Mouse (Mus musculus) v-Abl transformed pro-B cells (cell line): ENCODE results near the gene Zfp607b.

ENCODE experiments used
- in situ Hi-C, 2 experiments: fragments of 400-800 bp; cut with MboI; formaldehyde crosslinking; loops; one replicate each; pipeline ENCODE4 v1.15.1; 2025; ENCODE audit not compliant: unreplicated experiment in 2 of 2

Gene Zfp607b

DNA sequence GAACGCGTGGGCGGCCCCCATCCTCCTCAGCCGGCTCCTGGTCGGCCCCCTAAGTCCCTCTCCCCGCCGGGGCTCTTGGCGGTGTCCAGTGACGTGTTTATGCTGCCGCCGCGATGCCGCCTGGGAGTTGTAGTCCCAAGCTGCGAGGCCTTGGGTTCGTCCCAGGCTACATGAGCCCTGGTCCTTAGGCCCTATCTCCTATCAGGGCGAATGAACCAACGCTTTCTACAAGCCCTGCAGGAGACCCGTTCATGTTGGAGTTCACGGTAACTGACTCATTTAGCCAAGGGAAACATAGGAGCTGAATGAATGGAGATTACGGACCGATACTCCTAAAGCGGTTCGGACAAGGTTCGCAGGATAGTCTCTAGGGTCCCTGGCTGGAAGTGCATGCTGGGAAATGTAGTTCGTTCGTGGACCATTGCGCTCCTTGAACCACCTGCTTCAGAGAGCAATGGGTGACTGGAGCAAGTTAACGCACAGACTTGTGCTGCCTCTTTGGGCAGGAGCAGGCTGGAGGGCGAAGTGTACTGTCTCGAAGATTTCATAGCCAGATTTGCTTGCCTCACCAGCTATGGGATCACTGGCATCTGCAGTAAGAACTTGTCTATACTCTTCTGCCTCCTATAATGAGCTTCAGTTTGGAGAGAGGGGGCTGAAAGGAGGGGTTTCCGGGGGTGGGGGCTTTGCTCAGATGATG, 14.5 kb upstream of the Zfp607b start, which contains the start of gene Map3k10:
Map3k10 (minus strand) TSS at position 77 of the 700 bp plus-strand sequence.
- in situ Hi-C loops = loop anchor here (10.0 to 25.0 kb wide), 4 partner anchors 170 to 1920 kb away; partner anchors contain the start of genes Dll3 (in 1 of the 2), Hnrnpul1 (in 1 of the 2), Timm50 (in 1 of the 2) and Zfp974 (in 1 of the 2)

DNA sequence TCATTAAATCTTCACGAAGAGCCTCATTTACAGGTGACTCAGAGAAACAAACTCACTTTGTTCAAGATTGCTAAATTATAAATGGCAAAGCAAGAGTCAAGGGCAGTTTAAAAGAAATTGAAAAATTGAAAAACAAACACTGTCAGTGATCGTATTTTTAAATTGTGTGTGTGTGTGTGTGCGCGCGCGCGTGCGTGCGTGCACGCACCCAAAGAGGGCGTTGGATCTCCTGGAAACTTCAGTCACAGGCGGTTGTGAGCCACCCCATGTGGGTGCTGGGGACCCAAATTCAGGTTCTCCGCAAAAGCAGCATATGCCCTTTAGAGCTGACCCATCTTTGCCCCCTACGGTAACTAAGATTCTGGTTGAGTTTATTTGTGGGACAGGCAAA, 13.9 kb upstream of the Zfp607b start:
- in situ Hi-C loops = loop anchor here (10.0 to 25.0 kb wide), 3 partner anchors 170 to 1920 kb away; partner anchors contain the start of genes Hnrnpul1 (in 1 of the 2) and Zfp974 (in 1 of the 2)

DNA sequence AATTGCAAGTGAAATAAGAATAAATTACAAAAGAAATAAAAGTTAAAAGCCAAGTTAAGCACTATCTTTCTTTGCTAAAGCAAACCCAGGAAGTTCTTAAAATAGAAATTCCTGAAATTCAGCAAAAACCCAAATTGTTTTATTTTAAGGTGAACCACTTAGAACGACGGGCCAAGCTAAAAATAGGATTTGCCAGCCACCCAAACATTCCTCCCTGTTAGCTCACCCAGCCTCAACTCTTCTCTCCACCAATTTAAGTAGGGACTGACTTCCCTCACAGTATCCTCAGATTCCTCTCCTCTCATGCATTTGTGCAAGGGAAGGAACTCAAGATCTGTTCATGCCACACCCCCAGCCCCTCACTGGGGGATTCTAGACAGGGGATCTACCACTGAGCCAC, 5.9 kb upstream of the Zfp607b start:
- in situ Hi-C loops = loop anchor here (5.0 to 25.0 kb wide), 3 partner anchors 254 to 622 kb away; partner anchors contain the start of genes Ltbp4 (in 2 of the 2), Dll3 (in 1 of the 2) and Zfp974 (in 1 of the 2)

DNA sequence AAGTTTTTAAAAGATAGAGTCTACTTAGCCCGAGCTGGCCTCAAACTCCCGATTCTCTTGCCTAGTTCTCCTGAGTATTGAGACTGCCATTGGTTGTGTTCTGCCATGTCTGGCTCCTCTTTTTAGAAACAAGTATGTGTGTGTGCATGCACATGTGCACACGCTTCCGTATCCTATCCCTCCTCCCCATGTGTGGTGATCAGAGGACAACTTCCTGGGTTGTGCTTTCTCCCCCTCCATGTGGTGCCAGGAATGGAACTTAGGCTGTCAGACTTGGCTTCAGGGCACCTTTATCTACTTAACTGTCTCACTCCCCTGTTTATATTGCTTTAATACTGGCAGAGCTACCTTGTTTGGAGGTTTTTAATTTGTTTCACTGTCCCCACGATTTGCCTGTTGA, 3.9 kb upstream of the Zfp607b start:
- in situ Hi-C loops = loop anchor here (5.0 to 25.0 kb wide), 3 partner anchors 252 to 620 kb away; partner anchors contain the start of genes Dll3 (in 1 of the 2) and Zfp974 (in 1 of the 2)

DNA sequence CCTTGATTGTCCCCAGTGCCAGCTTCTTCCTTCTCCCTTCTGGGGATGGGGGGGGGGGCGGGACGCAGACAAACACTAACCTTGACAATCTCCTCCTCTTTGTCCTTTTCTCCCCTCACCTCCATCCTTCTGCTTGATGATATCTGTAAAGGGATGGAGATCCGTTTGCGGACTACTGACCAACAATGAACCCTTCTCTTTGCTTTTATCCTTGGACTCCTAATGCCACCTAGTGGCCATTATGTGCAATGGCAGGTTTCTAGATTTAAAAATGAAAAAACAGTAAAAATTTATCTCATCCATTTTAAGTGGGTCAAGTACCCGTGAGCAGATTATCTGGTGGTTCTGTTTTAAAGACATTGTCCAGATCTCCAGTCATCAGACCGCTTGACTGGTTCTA, 3.5 kb upstream of the Zfp607b start:
- in situ Hi-C loops = loop anchor here (5.0 to 25.0 kb wide), 3 partner anchors 252 to 619 kb away; partner anchors contain the start of genes Dll3 (in 1 of the 2) and Zfp974 (in 1 of the 2)

DNA sequence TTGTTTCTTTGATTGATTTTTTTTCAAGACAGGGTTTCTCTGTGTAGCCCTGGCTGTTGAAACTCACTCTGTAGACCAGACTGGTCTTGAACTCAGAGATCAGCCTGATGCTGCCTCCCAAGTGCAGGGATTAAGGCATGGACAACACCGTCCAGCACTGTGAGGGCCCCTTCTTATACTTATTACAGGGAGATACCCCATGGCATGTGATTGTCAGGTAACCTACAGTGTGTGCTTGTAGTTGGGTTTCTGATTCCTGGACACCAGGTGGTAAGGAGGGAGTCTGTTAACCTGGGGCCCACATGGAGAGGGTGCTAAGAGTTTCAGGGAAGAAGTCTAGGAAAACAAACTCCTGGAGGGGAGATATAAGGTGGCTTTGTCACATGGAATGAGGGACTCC, 2.1 kb upstream of the Zfp607b start:
- in situ Hi-C loops = loop anchor here (5.0 to 25.0 kb wide), 3 partner anchors 250 to 618 kb away; partner anchors contain the start of genes Dll3 (in 1 of the 2) and Zfp974 (in 1 of the 2)

DNA sequence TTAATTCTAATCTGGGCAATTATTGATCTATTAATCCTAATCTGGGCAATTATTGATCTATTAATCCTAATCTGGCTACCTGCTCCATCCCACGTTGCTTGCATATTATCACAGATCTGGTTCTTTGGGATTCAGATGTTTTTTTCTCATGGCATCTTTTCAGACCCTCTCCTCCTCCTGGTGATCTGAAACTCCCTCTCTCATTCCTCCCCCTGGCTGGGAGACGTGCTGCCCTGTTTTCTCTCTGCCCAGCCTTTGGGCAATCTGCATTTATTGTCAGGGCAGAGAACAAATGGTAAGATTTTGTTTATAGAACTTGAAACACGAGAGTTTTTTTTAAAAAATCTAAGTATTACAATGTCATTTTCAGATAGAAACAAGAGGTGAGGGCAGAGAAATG, 1.3 kb upstream of the Zfp607b start:
- in situ Hi-C loops = loop anchor here (5.0 to 25.0 kb wide), 3 partner anchors 249 to 617 kb away; partner anchors contain the start of genes Dll3 (in 1 of the 2) and Zfp974 (in 1 of the 2)

DNA sequence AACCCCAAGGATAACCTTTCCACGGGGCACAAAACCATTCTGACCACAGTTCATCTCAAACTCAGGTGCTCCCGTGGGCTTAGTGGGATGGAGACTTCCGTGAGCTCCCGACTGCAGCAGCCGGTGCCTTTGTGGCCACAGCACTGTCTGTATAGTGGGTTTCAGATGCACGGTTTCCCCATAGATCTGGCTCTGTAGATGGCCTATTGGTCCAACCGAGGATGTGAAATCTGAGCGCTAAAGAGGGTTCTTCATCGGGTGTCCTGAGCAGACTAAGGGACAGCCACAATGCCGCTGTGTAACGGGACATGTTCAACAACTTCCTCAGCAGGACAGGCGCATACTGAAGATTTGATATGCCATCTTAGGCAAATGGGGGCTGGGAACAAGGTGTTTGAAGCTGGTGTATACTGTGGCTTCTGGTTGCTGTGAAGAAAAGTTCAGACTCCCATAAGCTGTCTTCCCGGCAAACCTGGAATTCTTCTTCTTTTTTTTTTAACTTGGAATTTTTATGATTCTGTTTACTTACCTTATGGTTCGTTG, 823 bp upstream of the Zfp607b start:
- in situ Hi-C loops = loop anchor here (5.0 to 25.0 kb wide), 3 partner anchors 249 to 616 kb away; partner anchors contain the start of genes Dll3 (in 1 of the 2) and Zfp974 (in 1 of the 2)

DNA sequence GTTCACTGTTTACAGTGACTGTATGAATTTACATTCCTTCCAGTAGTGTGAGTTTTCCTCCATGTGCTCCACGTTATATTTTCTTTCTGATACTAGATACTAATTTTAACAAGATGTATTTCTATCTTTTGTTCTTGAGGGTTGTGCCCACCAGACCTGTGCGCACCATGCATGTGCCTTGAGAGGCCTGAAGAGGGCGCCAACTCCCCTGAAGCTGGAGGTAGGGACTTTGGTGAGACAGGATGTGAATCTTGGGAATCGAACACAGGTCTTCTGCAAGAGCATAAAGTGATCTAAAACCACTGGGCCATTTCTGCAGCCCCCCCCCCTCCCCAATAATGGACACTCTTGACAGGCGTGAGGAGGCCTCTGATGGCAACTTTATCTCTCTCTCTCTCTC, 1.9 kb downstream of the Zfp607b start:
- in situ Hi-C loops = loop anchor here (5.0 to 25.0 kb wide), 4 partner anchors 36 to 254 kb away; partner anchors contain the start of gene Zfp974 (in 1 of the 2)

DNA sequence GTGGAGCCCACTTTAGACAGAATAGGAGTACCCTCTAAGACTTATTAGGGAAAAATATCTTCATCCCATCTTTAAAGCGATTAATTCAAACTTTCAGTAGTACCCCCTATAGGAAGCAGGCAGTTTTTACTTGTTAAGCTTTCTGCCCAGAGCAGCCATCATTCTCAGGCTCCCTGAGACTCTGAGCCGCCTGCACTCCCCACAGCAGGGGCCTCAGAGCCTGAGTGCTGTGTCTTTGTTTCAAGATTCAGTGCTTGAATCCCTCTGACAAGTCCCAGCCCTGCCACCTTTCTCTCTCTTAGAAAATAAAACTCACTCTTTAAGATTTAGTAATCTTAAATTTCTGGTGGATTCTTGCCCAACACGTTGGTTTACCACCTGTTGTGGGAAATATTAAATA, 7.6 kb downstream of the Zfp607b start:
- in situ Hi-C loops = loop anchor here (10.0 to 25.0 kb wide), 2 partner anchors 241 to 248 kb away; partner anchors contain the start of gene Zfp974 (in 1 of the 2)

DNA sequence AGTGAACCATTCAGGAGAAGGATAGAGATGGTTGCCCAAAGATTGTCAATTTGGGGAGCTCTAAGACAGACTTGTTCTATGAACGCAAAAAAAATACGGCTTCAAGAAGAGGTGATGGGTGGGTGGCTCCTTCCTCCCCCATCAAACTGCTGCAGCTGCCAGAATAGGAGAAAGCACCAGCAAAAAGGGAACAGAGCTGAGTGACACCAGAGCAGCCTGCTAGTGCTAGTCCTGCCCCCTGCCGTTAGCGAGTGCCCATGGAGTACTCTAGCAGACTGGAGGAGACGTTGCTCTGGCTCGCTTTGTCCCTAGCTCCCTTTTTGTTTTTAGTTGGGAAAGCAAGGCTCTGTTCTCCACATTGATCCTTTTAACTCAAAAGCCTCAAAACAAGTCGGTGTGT, 21.3 kb downstream of the Zfp607b start:
- in situ Hi-C loops = no loop called here

DNA sequence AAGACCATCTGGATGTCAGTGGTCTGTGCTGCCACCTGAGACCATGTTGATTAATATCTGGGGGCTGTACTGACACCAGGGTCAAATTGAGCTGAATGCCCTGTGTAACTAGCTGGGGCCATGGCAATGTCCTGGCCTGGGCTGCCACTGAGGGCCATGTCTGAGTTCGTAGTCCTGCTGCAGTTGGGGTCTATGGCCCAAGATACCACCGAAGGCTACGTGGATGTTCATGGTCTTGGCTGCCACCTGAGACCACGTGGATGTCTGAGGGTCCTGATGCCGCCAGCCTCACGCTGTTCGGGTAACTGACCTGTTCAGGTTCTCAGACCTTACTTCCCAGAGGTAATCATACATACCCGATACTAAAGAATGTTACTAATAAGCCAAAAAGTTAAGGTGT, 32.8 kb downstream of the Zfp607b start:
- in situ Hi-C loops = no loop called here

DNA sequence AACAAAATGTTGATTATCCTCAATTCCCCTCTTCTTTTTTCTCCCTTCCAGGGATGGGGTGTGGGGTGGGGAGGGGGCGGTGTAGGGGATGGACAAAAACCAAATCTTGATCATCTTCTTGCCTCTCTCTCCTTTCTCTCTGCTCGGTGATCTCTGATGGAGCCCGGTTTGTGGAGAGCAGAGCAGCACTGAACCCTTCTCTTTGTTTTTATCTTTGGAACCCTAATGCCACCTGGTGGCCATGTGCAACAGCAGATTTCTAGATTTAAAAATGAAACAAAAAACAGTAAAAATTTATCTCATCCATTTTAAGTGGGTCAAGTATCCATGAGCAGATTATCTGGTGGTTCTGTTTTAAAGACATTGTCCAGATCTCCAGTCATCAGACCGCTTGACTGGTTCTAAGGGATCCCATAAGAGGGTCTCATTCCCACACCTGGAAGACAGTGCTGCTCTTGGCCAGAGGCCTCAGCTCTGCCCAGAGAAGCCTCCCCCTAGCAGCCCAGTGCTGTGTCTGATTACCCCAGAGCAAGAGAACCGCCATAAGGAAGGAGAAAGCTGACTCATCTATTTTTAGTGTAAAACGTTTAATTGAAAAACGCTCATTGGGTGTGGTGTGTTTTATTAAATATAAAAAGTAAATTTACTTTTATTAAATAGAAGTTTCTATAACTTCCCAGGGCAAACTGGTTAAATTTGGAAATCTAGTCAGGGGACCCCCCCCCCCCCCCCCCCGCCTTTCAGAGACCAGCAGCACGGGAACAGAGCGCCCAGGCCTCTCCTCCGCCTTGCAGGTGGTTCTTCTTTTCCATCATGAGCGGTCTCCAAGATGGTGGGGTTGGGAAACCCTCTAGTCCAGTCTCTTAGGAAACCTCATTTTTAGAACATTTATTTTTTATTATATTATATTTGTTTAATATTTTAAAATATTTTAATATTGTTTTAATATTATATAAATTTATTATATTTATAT, 36.7 kb downstream of the Zfp607b start:
- in situ Hi-C loops = loop anchor here (5.0 kb wide), 2 partner anchors 34 to 74 kb away; partner anchors contain the start of gene Ttc9b (in 2 of the 2)

DNA sequence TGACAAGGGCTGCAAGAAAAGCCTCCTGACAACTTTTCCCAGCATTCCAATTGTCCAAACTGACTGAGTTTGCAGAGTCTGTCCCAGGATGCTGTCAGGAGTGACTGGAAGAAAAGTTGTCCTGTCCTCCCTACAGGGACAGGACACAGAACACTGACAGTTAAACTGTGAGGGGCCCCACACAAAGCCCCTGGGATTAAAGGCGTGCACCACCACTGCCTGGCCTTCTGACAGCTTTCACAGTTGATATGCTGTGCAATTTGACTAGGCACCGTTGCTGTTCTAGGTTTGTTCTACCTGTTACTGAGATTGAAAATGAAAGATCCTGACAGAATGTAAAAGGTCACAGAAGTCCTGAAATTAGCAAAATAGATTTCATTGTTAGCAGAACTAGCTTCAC, 38.3 kb downstream of the Zfp607b start:
- in situ Hi-C loops = loop anchor here (5.0 kb wide), 2 partner anchors 35 to 75 kb away; partner anchors contain the start of gene Ttc9b (in 2 of the 2)

DNA sequence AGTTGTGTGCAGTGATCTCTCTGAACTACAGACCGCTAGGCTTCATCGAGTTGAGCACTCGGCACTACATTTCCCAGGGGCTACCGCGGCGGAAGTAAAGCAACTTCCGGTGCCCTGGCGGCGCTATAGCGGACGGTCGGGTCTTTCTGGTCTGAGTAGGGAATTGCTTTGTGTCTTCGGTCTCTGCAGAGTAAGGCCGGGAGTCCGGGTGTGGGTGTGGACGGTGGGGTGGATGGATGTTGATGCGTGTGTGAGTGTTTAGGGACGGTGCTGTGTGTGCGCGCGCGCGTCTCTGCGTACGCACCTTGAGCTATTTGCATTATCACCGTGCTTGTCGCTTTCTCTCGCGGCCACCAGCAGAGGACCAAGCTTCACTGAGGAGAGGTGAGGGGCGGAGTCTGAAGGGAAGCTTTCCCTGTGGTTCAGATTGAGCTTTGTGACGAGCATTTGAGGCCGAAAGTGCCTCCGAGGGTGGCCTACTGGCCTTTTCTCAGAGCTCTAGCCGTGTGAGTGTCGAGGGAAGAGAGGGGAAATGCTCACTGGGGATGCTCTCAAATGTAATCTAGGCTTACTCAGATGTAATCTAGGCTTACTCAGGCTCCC, 42.2 kb downstream of the Zfp607b start, which contains the start of gene Zfp60:
Zfp60 (plus strand) TSS at position 109 of the 603 bp plus-strand sequence.
- in situ Hi-C loops = loop anchor here in 1 of 2 experiments (10.0 kb wide), 1 partner anchor 193 kb away; the partner anchor contains the start of gene Zfp974

DNA sequence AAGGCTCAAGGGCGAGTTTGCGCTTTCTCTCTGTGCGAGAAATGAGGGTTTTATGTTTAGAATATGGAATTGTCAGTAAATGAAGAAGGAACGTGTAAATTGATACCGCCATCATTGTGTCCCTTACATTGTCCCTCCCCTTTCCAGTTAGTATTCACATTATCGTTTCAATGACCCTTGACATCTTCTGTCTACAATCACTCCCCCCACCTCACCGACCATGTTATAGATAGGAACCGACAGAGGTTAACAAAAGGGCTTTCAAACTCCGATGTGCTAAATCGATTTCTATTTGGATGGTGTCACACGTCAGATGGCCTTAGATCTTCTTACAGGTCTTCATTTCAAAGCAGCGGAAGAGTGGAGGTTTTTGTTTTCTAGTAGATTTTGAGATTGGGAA, 42.8 kb downstream of the Zfp607b start:
- in situ Hi-C loops = loop anchor here in 1 of 2 experiments (10.0 kb wide), 1 partner anchor 193 kb away; the partner anchor contains the start of gene Zfp974

DNA sequence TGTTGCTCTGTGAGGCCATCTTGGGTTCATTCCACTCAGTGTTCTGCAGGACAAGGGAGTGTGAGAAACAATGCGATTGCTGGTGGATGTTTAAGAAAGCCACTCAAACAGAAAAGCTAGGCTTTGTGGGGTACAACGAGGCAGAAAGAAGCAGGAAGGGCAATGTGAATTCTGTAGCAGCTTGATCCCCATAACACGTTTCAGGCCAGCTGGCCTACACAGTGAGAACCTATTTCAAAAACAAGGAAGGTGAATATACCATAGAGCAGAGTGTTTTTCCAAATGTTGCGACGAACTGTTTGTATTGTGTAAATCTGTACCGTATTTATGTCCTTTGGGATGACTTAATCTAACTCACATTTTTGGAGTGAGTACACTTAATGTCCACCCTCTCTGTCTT, 43.4 kb downstream of the Zfp607b start:
- in situ Hi-C loops = loop anchor here in 1 of 2 experiments (10.0 kb wide), 1 partner anchor 192 kb away; the partner anchor contains the start of gene Zfp974

DNA sequence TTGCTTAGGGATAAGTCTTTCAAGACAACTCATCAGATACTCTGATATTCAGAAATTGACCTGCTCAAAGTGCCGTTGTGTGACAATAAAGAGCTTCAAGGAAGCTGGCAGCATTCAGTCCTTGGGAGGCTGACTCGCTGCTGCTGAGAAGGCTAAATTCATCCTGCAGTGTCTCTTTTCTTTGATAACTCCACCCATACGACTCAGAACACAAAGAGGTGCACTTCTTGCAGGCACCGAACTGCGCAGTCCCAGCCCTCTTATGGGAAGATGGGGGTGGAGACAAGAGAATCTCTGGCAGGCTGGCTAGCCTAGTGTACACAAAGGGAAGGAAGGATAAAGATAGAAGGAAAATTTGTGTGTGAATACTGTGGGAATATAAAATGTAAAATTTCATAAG, 46.3 kb downstream of the Zfp607b start:
- in situ Hi-C loops = loop anchor here in 1 of 2 experiments (10.0 kb wide), 1 partner anchor 189 kb away; the partner anchor contains the start of gene Zfp974
